Mouse (Mus musculus) heart, adult 2 months (tissue): ENCODE results near the gene Pkd1l3. TPM values are rescaled to one million over a fixed set of nuclear protein-coding genes. Genes with fewer than 3 reads are reported as not detected.
A peak's percentile ranks its signal among the peaks of the same experiment; 100 is the strongest.

Experiments
- DNase-seq, 2 experiments: peaks; one replicate each; pipeline ENCODE4 v3.0.0; 2021
- H3K27ac ChIP-seq: fragments of 200-600 bp; 2 replicates; pipeline ENCODE4 v1.8.1; 2022
- H3K27me3 ChIP-seq: fragments of 200-500 bp; 2 replicates; pipeline ENCODE4 v1.6.1; 2012; ENCODE audit warnings: mild to moderate bottlenecking, low read length, inconsistent platforms, mixed read lengths; ENCODE audit not compliant: control insufficient read depth, insufficient read depth
- H3K36me3 ChIP-seq: fragments of 200-500 bp; 2 replicates; pipeline ENCODE4 v1.6.1; 2012; ENCODE audit warnings: low read length, inconsistent platforms; ENCODE audit not compliant: control insufficient read depth, insufficient read depth
- H3K4me1 ChIP-seq: fragments of 200-500 bp; 2 replicates; pipeline ENCODE4 v1.6.1; 2011; ENCODE audit warnings: low read length; ENCODE audit not compliant: control insufficient read depth, insufficient read depth
- H3K4me3 ChIP-seq: fragments of 200-600 bp; 2 replicates; pipeline ENCODE4 v1.8.1; 2022
- H3K79me2 ChIP-seq: fragments of 200-500 bp; replicated peaks from 2 replicates; pipeline ENCODE4 v1.6.1; 2012; ENCODE audit warnings: mild to moderate bottlenecking, inconsistent platforms, low read length, moderate library complexity, mixed read lengths; ENCODE audit not compliant: control insufficient read depth, insufficient read depth
- H3K9ac ChIP-seq: fragments of 200-500 bp; 2 replicates; pipeline ENCODE4 v1.6.1; 2012; ENCODE audit warnings: low read depth, mild to moderate bottlenecking, control low read depth, inconsistent platforms, low read length, mixed read lengths
- CTCF ChIP-seq: fragments of 200-600 bp; IDR thresholded peaks from 2 replicates; pipeline ENCODE4 v1.8.1; 2022; ENCODE audit warnings: antibody characterized with exemption, mild to moderate bottlenecking, moderate library complexity
- EP300 ChIP-seq: fragments of 200-500 bp; IDR thresholded peaks from 2 replicates; pipeline ENCODE4 v1.6.1; 2011; ENCODE audit warnings: low read depth, low read length, control low read depth; ENCODE audit not compliant: insufficient read depth
- POLR2A ChIP-seq: fragments of 200-500 bp; IDR thresholded peaks from 2 replicates; pipeline ENCODE4 v1.6.1; 2011; ENCODE audit warnings: mild to moderate bottlenecking, low read depth, low read length, control low read depth; ENCODE audit not compliant: insufficient read depth
- WGBS: fragments of 180-500 bp; shearing (Covaris S2); methylation state at CpG from one replicate; pipeline ENCODE4 v1.1.7; 2018; 5-methylcytosine and 5-hydroxymethylcytosine counted together
- intact Hi-C: fragments of 180-260 bp; cut with DNase I; formaldehyde crosslinking; loops from one replicate; pipeline ENCODE4 v1.15.1; 2025
- polyA plus RNA-seq: library from polyadenylated mRNA; depleted of rRNA; stranded (reverse); fragments of >200 nt; gene quantifications from 2 replicates; pipeline ENCODE4 v1.2.3, GENCODE M21; 2012
- total RNA-seq, 2 experiments: library from RNA; stranded (reverse); gene quantifications; 2 replicates each; pipeline ENCODE4 v1.2.3; 2021

The Pkd1l3 gene
- total and polyA plus RNA-seq, 3 experiments, result 0.08 to 0.14 TPM; not detected in 1

DNA sequence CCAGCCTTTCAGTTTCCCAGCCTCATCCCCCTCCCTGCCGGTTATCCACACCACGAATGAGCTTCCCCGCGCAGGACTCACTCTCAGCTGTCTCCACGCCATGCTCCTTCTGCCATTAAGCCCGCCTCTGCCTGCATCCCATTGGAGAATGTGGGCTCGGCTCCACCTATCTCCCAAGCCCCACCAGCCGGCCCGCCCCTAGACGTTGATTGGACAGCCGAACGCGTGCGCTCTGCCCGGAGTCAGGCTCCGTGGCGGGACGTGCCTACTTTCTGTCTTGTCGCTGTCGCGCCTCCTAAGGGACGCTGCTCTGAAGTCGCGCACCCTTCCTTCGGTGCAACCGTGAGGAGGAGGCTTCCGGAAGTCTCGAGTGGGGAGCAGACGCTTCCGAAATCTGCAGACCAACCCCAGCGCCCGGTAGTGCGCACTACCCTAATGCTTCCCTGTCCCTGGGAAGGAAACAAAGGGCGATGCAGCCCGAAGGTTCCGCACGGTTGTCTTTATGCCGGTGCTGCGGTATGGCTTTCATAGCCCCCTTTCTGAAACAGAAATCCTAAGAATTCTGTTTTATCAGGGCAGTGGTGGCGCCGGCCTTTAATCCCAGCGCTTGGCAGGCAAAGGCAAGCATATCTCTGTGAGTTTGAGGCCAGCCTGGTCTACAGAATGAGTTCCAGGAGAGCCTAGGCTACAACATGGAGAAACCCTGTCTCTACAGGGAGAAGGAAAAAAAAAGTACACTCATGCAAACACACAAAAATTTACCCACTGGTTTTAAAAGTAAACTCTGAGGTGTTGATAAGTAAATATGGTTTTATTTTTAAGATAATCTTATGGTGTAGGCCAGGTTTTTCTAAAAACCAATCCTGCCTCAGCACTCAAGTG, 5.8 kb upstream of the Pkd1l3 start, which contains the start of gene Dhodh:
Gene Dhodh, minus strand, starts transcription at position 403 of the 882 bp plus-strand sequence.
- DNase-seq, result peak; percentile 96 to 98
- under 1% methylated on average over 42 of the region's 42 CpGs for WGBS
- Histone ChIP-seq H3K4me1 (peaks cover 5% of the 10 kb centered on the region), H3K79me2 (no peaks in the 10 kb centered on the region), H3K4me3 (peak within 1 kb of the TSS; percentile 69), H3K27ac (peak within 1 kb of the TSS; percentile 90), H3K27me3 (no peaks in the 10 kb centered on the region), H3K36me3 (no peaks in the 10 kb centered on the region), H3K9ac (peak within 1 kb of the TSS; percentile 73)
- intact Hi-C loops, result loop anchor here (1.0 to 5.0 kb wide), 3 partner anchors 42 to 174 kb away; partner anchors contain the start of gene Ist1
- TF ChIP-seq CTCF (peak; percentile 29), POLR2A (peak; percentile 95), EP300 (peak; percentile 55; the same call in 1 of the 2 replicates)

DNA sequence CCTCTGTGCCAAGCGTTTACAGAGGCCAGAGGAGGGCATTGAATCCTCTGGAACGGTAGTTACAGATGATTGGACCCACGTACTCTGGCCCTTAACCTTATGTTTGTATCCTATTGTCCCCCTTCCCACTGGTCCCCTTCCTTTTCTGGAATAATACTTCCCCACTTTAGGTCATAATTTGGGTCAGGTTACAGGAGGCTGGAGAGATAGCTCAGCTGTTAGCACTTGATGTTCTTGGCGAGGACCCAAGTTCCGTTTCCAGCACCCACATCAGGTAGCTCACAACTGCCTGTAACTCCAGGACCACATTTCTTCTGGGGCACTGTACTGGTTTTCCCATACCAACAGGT, 5.2 kb upstream of the Pkd1l3 start:
- intact Hi-C loops, result loop anchor here (5.0 kb wide), 2 partner anchors 83 to 173 kb away; partner anchors contain the start of gene Ist1

DNA sequence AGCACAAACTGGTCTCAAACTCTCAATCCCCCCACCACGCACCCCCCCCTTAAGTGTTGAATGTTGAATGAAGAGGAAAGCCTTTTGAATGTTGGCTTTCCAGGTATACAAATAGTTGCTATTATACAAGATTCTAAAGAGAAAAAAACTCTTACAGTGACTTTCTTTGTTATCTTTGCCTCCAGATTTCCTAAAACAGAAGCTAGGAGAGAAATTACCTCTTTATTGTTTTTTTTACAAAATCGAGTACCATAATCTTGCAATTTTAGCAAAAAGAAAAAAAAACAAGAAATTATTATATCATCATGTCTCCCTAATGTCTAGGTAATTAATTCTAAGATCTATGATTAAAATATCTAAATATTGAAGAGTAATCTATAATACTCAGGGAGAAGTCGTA, 1.3 kb downstream of the Pkd1l3 start:
- DNase-seq, result no peak
- Histone ChIP-seq H3K4me1 (no peaks in the 10 kb centered on the region), H3K79me2 (no peaks in the 10 kb centered on the region), H3K27me3 (no peaks in the 10 kb centered on the region), H3K4me3 (no peak overlapping the region), H3K27ac (no peak overlapping the region), H3K9ac (no peak overlapping the region), H3K36me3 (no peaks in the 10 kb centered on the region)
- intact Hi-C loops, result no loop called here
- WGBS, result 61% methylated on average over 3 of the region's 3 CpGs
- TF ChIP-seq POLR2A (no peak), CTCF (no peak), EP300 (no peak)

More for the DNA sequence above, 5.2 kb upstream of the Pkd1l3 start:
- Histone ChIP-seq H3K27ac (peak overlapping the region; percentile 90), H3K27me3 (no peaks in the 10 kb centered on the region), H3K4me1 (peaks cover 5% of the 10 kb centered on the region), H3K36me3 (no peaks in the 10 kb centered on the region), H3K9ac (no peak overlapping the region), H3K4me3 (peak overlapping the region; percentile 69), H3K79me2 (no peaks in the 10 kb centered on the region)
- no peak for TF ChIP-seq EP300
- 2% methylated on average over 5 of the region's 5 CpGs for WGBS
- DNase-seq, result no peak

DNA sequence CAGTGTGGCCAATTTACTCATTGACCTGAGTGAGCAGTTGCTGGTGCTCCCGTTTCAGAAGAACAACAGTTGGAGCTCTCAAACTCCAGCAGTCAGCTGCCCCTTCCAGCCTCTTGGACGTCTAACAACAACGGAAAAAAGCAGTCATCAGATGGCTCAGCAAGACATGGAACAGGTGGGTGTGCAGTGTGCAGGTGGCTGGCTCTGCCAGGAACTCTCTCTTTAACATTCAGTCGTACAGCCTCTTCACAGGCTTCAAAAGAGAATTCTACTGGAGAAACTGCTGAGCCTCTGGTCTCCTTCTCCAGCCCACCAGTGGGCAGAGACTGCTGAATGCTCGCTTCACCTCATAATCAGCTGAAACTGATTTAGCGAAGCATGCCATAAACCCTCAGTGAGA, 14.3 kb downstream of the Pkd1l3 start:
- TF ChIP-seq CTCF (no peak), POLR2A (no peak), EP300 (no peak)
- WGBS, result 65% methylated on average over 6 of the region's 6 CpGs
- intact Hi-C loops, result no loop called here
- H3K27me3 ChIP-seq, result no peaks in the 10 kb centered on the region
- no peaks in the 10 kb centered on the region for H3K36me3 ChIP-seq
- H3K27ac ChIP-seq, result no peak overlapping the region
- H3K9ac ChIP-seq, result no peak overlapping the region
- no peak for DNase-seq
- no peaks in the 10 kb centered on the region for H3K79me2 ChIP-seq
- H3K4me1 ChIP-seq, result no peaks in the 10 kb centered on the region
- H3K4me3 ChIP-seq, result no peak overlapping the region

GRCm38 (mm10) chr8:109632498-109632897, 18.2 kb downstream of the Pkd1l3 start:
- H3K79me2 ChIP-seq, result no peaks in the 10 kb centered on the region
- H3K4me1 ChIP-seq, result no peaks in the 10 kb centered on the region
- TF ChIP-seq POLR2A, result no peak
- TF ChIP-seq CTCF, result no peak
- TF ChIP-seq EP300, result no peak
- H3K4me3 ChIP-seq, result no peak overlapping the region
- intact Hi-C loops, result no loop called here
- DNase-seq, result no peak
- WGBS, result 73% methylated on average over 5 of the region's 5 CpGs
- no peaks in the 10 kb centered on the region for H3K36me3 ChIP-seq
- no peaks in the 10 kb centered on the region for H3K27me3 ChIP-seq
- H3K27ac ChIP-seq, result no peak overlapping the region
- no peak overlapping the region for H3K9ac ChIP-seq

- H3K79me2 ChIP-seq, result no peaks in the 10 kb centered on the region
- no peak overlapping the region for H3K9ac ChIP-seq
- no peaks in the 10 kb centered on the region for H3K36me3 ChIP-seq
- TF ChIP-seq EP300 (no peak), POLR2A (no peak), CTCF (no peak)
- no peak overlapping the region for H3K27ac ChIP-seq
- DNase-seq, result no peak
- 81% methylated on average over 8 of the region's 8 CpGs for WGBS
- no peak overlapping the region for H3K4me3 ChIP-seq
- intact Hi-C loops, result no loop called here
- H3K4me1 ChIP-seq, result no peaks in the 10 kb centered on the region
- H3K27me3 ChIP-seq, result no peaks in the 10 kb centered on the region
Observed at GRCm38 (mm10) chr8:109635146-109635545, 20.8 kb downstream of the Pkd1l3 start.
